Mouse (Mus musculus): ENCODE results near the gene Stk33. TPM values are rescaled to one million over a fixed set of nuclear protein-coding genes. Genes with fewer than 3 reads are reported as not detected.

Gene Stk33
- polyA plus RNA-seq, 1 experiment from 2014 or later, result 10.1 TPM

Other genes starting within 250 kb of the Stk33 start
- gene Trim66, start 69.1 kb upstream of the Stk33 start, polyA plus RNA-seq (2014; fragmentation: Nextera tagmentation; extraction: Ambion mirVana), result 0.38 TPM in 2 replicates
- 76.5 and 100 TPM in 2 replicates for gene Rpl27a, start 80.1 kb upstream of the Stk33 start, polyA plus RNA-seq (2014; fragmentation: Nextera tagmentation; extraction: Ambion mirVana)

Measured in forebrain, embryonic 14.5 days (tissue).